Mouse (Mus musculus): ENCODE data around the gene Fam155a. TPM values are rescaled to one million over a fixed set of nuclear protein-coding genes. Genes with fewer than 3 reads are reported as not detected.

The Fam155a gene
- polyA plus RNA-seq, 1 experiment from 2014 or later, result 33.4 TPM

- H3K27me3 ChIP-seq (ENCODE audit: control insufficient read depth, insufficient read depth, low read length), result no peaks in the 10 kb centered on the region
- H3K4me3 ChIP-seq (ENCODE audit: low read depth, low read length), result no peak overlapping the region
- no peak for ATAC-seq (ENCODE audit: low read depth)
- no peak overlapping the region for H3K4me2 ChIP-seq (ENCODE audit: low read depth, low read length)
- 57% methylated on average over 5 of the region's 5 CpGs for WGBS
- no peak overlapping the region for H3K27ac ChIP-seq (ENCODE audit: low read depth, low read length)
- H3K36me3 ChIP-seq (ENCODE audit: control insufficient read depth, insufficient read depth, low read length), result no peaks in the 10 kb centered on the region
- H3K4me1 ChIP-seq (ENCODE audit: control insufficient read depth, insufficient read depth, low read length), result no peaks in the 10 kb centered on the region
- no peak overlapping the region for H3K9ac ChIP-seq (replicated peaks; ENCODE audit: low read depth, low read length)
- H3K9me3 ChIP-seq (ENCODE audit: control insufficient read depth, low read length), result no peaks in the 10 kb centered on the region
Measured at GRCm38 (mm10) chr8:9471290-9471689, 299.7 kb downstream of the Fam155a start.

- Histone ChIP-seq H3K27ac (ENCODE audit: low read depth, low read length) (no peak overlapping the region), H3K36me3 (ENCODE audit: control insufficient read depth, insufficient read depth, low read length) (no peaks in the 10 kb centered on the region), H3K9ac (replicated peaks; ENCODE audit: low read depth, low read length) (no peak overlapping the region), H3K27me3 (ENCODE audit: control insufficient read depth, insufficient read depth, low read length) (no peaks in the 10 kb centered on the region), H3K4me1 (ENCODE audit: control insufficient read depth, insufficient read depth, low read length) (no peaks in the 10 kb centered on the region), H3K4me2 (ENCODE audit: low read depth, low read length) (no peak overlapping the region), H3K4me3 (ENCODE audit: low read depth, low read length) (no peak overlapping the region), H3K9me3 (ENCODE audit: control insufficient read depth, low read length) (no peaks in the 10 kb centered on the region)
- no peak for ATAC-seq (ENCODE audit: low read depth)
- 79% methylated on average over 3 of the region's 3 CpGs for WGBS
Measured at GRCm38 (mm10) chr8:9470114-9470513, 300.8 kb downstream of the Fam155a start.

- no peak overlapping the region for H3K9ac ChIP-seq (replicated peaks; ENCODE audit: low read depth, low read length)
- no peak overlapping the region for H3K4me2 ChIP-seq (ENCODE audit: low read depth, low read length)
- no peaks in the 10 kb centered on the region for H3K27me3 ChIP-seq (ENCODE audit: control insufficient read depth, insufficient read depth, low read length)
- WGBS, result 77% methylated on average over 4 of the region's 4 CpGs
- H3K9me3 ChIP-seq (ENCODE audit: control insufficient read depth, low read length), result no peaks in the 10 kb centered on the region
- no peak overlapping the region for H3K27ac ChIP-seq (ENCODE audit: low read depth, low read length)
- H3K36me3 ChIP-seq (ENCODE audit: control insufficient read depth, insufficient read depth, low read length), result no peaks in the 10 kb centered on the region
- no peaks in the 10 kb centered on the region for H3K4me1 ChIP-seq (ENCODE audit: control insufficient read depth, insufficient read depth, low read length)
- no peak overlapping the region for H3K4me3 ChIP-seq (ENCODE audit: low read depth, low read length)
- no peak for ATAC-seq (ENCODE audit: low read depth)
Measured at GRCm38 (mm10) chr8:9461111-9461510, 309.9 kb downstream of the Fam155a start.

GRCm38 (mm10) chr8:9460707-9461106 is 310.3 kb downstream of the Fam155a start:
- Histone ChIP-seq H3K36me3 (ENCODE audit: control insufficient read depth, insufficient read depth, low read length) (no peaks in the 10 kb centered on the region), H3K9me3 (ENCODE audit: control insufficient read depth, low read length) (no peaks in the 10 kb centered on the region), H3K27me3 (ENCODE audit: control insufficient read depth, insufficient read depth, low read length) (no peaks in the 10 kb centered on the region), H3K4me1 (ENCODE audit: control insufficient read depth, insufficient read depth, low read length) (no peaks in the 10 kb centered on the region), H3K4me2 (ENCODE audit: low read depth, low read length) (no peak overlapping the region), H3K4me3 (ENCODE audit: low read depth, low read length) (no peak overlapping the region), H3K27ac (ENCODE audit: low read depth, low read length) (no peak overlapping the region), H3K9ac (replicated peaks; ENCODE audit: low read depth, low read length) (no peak overlapping the region)
- no peak for ATAC-seq (ENCODE audit: low read depth)
- 85% methylated on average over 2 of the region's 2 CpGs for WGBS

- WGBS, result 53% methylated on average over 11 of the region's 11 CpGs
- Histone ChIP-seq H3K4me1 (ENCODE audit: control insufficient read depth, insufficient read depth, low read length) (no peaks in the 10 kb centered on the region), H3K27ac (ENCODE audit: low read depth, low read length) (no peak overlapping the region), H3K36me3 (ENCODE audit: control insufficient read depth, insufficient read depth, low read length) (no peaks in the 10 kb centered on the region), H3K4me2 (ENCODE audit: low read depth, low read length) (no peak overlapping the region), H3K9me3 (ENCODE audit: control insufficient read depth, low read length) (no peaks in the 10 kb centered on the region), H3K4me3 (ENCODE audit: low read depth, low read length) (no peak overlapping the region), H3K27me3 (ENCODE audit: control insufficient read depth, insufficient read depth, low read length) (no peaks in the 10 kb centered on the region), H3K9ac (replicated peaks; ENCODE audit: low read depth, low read length) (no peak overlapping the region)
- ATAC-seq (ENCODE audit: low read depth), result no peak
Measured at GRCm38 (mm10) chr8:9458614-9459013, 312.3 kb downstream of the Fam155a start.

GRCm38 (mm10) chr8:9455138-9455537 is 315.8 kb downstream of the Fam155a start:
- ATAC-seq (ENCODE audit: low read depth), result no peak
- no peaks in the 10 kb centered on the region for H3K4me1 ChIP-seq (ENCODE audit: control insufficient read depth, insufficient read depth, low read length)
- WGBS, result 80% methylated on average over 4 of the region's 4 CpGs

GRCm38 (mm10) chr8:9453742-9454141 is 317.2 kb downstream of the Fam155a start:
- Histone ChIP-seq H3K9ac (replicated peaks; ENCODE audit: low read depth, low read length) (no peak overlapping the region), H3K4me1 (ENCODE audit: control insufficient read depth, insufficient read depth, low read length) (no peaks in the 10 kb centered on the region), H3K36me3 (ENCODE audit: control insufficient read depth, insufficient read depth, low read length) (no peaks in the 10 kb centered on the region), H3K9me3 (ENCODE audit: control insufficient read depth, low read length) (no peaks in the 10 kb centered on the region), H3K27ac (ENCODE audit: low read depth, low read length) (no peak overlapping the region), H3K4me2 (ENCODE audit: low read depth, low read length) (no peak overlapping the region), H3K27me3 (ENCODE audit: control insufficient read depth, insufficient read depth, low read length) (no peaks in the 10 kb centered on the region), H3K4me3 (ENCODE audit: low read depth, low read length) (no peak overlapping the region)
- 92% methylated on average over 5 of the region's 5 CpGs for WGBS
- ATAC-seq (ENCODE audit: low read depth), result no peak

More at GRCm38 (mm10) chr8:9455138-9455537, 315.8 kb downstream of the Fam155a start:
- Histone ChIP-seq H3K9ac (replicated peaks; ENCODE audit: low read depth, low read length) (no peak overlapping the region), H3K4me2 (ENCODE audit: low read depth, low read length) (no peak overlapping the region), H3K27me3 (ENCODE audit: control insufficient read depth, insufficient read depth, low read length) (no peaks in the 10 kb centered on the region), H3K9me3 (ENCODE audit: control insufficient read depth, low read length) (no peaks in the 10 kb centered on the region), H3K4me3 (ENCODE audit: low read depth, low read length) (no peak overlapping the region), H3K36me3 (ENCODE audit: control insufficient read depth, insufficient read depth, low read length) (no peaks in the 10 kb centered on the region), H3K27ac (ENCODE audit: low read depth, low read length) (no peak overlapping the region)

GRCm38 (mm10) chr8:9451543-9451942 is 319.4 kb downstream of the Fam155a start:
- Histone ChIP-seq H3K4me2 (ENCODE audit: low read depth, low read length) (no peak overlapping the region), H3K27ac (ENCODE audit: low read depth, low read length) (no peak overlapping the region), H3K9ac (replicated peaks; ENCODE audit: low read depth, low read length) (no peak overlapping the region), H3K4me1 (ENCODE audit: control insufficient read depth, insufficient read depth, low read length) (no peaks in the 10 kb centered on the region), H3K36me3 (ENCODE audit: control insufficient read depth, insufficient read depth, low read length) (no peaks in the 10 kb centered on the region), H3K4me3 (ENCODE audit: low read depth, low read length) (no peak overlapping the region), H3K27me3 (ENCODE audit: control insufficient read depth, insufficient read depth, low read length) (no peaks in the 10 kb centered on the region), H3K9me3 (ENCODE audit: control insufficient read depth, low read length) (no peaks in the 10 kb centered on the region)
- WGBS, result 55% methylated on average over 4 of the region's 4 CpGs
- no peak for ATAC-seq (ENCODE audit: low read depth)

GRCm38 (mm10) chr8:9448613-9449012 is 322.3 kb downstream of the Fam155a start:
- H3K36me3 ChIP-seq (ENCODE audit: control insufficient read depth, insufficient read depth, low read length), result no peaks in the 10 kb centered on the region
- no peak overlapping the region for H3K27ac ChIP-seq (ENCODE audit: low read depth, low read length)
- H3K4me1 ChIP-seq (ENCODE audit: control insufficient read depth, insufficient read depth, low read length), result no peaks in the 10 kb centered on the region
- H3K27me3 ChIP-seq (ENCODE audit: control insufficient read depth, insufficient read depth, low read length), result no peaks in the 10 kb centered on the region
- 67% methylated on average over 7 of the region's 7 CpGs for WGBS
- no peak overlapping the region for H3K4me2 ChIP-seq (ENCODE audit: low read depth, low read length)
- H3K9me3 ChIP-seq (ENCODE audit: control insufficient read depth, low read length), result no peaks in the 10 kb centered on the region
- no peak for ATAC-seq (ENCODE audit: low read depth)
- H3K9ac ChIP-seq (replicated peaks; ENCODE audit: low read depth, low read length), result no peak overlapping the region
- no peak overlapping the region for H3K4me3 ChIP-seq (ENCODE audit: low read depth, low read length)

GRCm38 (mm10) chr8:9437822-9438221 is 333.1 kb downstream of the Fam155a start:
- H3K27ac ChIP-seq (ENCODE audit: low read depth, low read length), result no peak overlapping the region
- peaks cover 3% of the 10 kb centered on the region; the same call in 1 of the 2 replicates for H3K4me1 ChIP-seq (ENCODE audit: control insufficient read depth, insufficient read depth, low read length)
- H3K9ac ChIP-seq (replicated peaks; ENCODE audit: low read depth, low read length), result no peak overlapping the region
- no peak for ATAC-seq (ENCODE audit: low read depth)
- no peaks in the 10 kb centered on the region for H3K9me3 ChIP-seq (ENCODE audit: control insufficient read depth, low read length)
- no peaks in the 10 kb centered on the region for H3K36me3 ChIP-seq (ENCODE audit: control insufficient read depth, insufficient read depth, low read length)
- no peak overlapping the region for H3K4me2 ChIP-seq (ENCODE audit: low read depth, low read length)
- WGBS, result 88% methylated on average over 4 of the region's 4 CpGs
- H3K27me3 ChIP-seq (ENCODE audit: control insufficient read depth, insufficient read depth, low read length), result no peaks in the 10 kb centered on the region
- no peak overlapping the region for H3K4me3 ChIP-seq (ENCODE audit: low read depth, low read length)

All from neural tube, embryonic 14.5 days (tissue).